Mouse (Mus musculus): Measurements from ENCODE around the gene Lilrb4a.

GRCm38 (mm10) chr10:51451610-51452009, 39.1 kb upstream of the Lilrb4a start:
- TF ChIP-seq CTCF (IDR thresholded peaks at IDR 0.05; ENCODE audit: extremely low read depth, insufficient read depth, insufficient read length, insufficient replicate concordance) (no peak), POLR2A (IDR thresholded peaks at IDR 0.05; ENCODE audit: low read depth, low read length) (no peak)

Data from spleen, adult 2 months (tissue).